Mouse (Mus musculus): ENCODE results near the gene Olfr1248. TPM values are rescaled to one million over a fixed set of nuclear protein-coding genes. Genes with fewer than 3 reads are reported as not detected.

The Olfr1248 gene
- not detected for polyA plus RNA-seq (2015; fragmentation: Illumina TruSeq; extraction: RNeasy Lipid Tissue Mini Kit (QIAGEN cat#74804); ENCODE audit: low read depth, low replicate concordance)

GRCm38 (mm10) chr2:89618145-89618544 is at the start of gene Olfr1248:
Gene Olfr1248, minus strand, starts transcription at chr2:89618245.

GRCm38 (mm10) chr2:89661367-89661766 is 43.3 kb upstream of the Olfr1248 start, which contains the start of gene Olfr1250:
Gene Olfr1250, minus strand, starts transcription at chr2:89661467.

GRCm38 (mm10) chr2:89634883-89635282 is 16.8 kb upstream of the Olfr1248 start, which contains the start of gene Olfr1249:
Gene Olfr1249, minus strand, starts transcription at chr2:89634983.

GRCm38 (mm10) chr2:89614030-89614429 is 4.0 kb downstream of the Olfr1248 start, which contains the start of gene Olfr1247:
Gene Olfr1247, minus strand, starts transcription at chr2:89614130.

GRCm38 (mm10) chr2:89593057-89593456 is 25.0 kb downstream of the Olfr1248 start, which contains the start of gene Olfr1246:
Gene Olfr1246, minus strand, starts transcription at chr2:89593157.

GRCm38 (mm10) chr2:89578347-89578746 is 39.7 kb downstream of the Olfr1248 start, which contains the start of gene Olfr1245:
Gene Olfr1245, minus strand, starts transcription at chr2:89578447.

Other genes with a start within 250 kb of the Olfr1248 start
- gene Olfr1238, start 208.6 kb downstream of the Olfr1248 start, polyA plus RNA-seq (2015; fragmentation: Illumina TruSeq; extraction: RNeasy Lipid Tissue Mini Kit (QIAGEN cat#74804); ENCODE audit: low read depth, low replicate concordance) = not detected
- gene Olfr1239, start 197.8 kb downstream of the Olfr1248 start, polyA plus RNA-seq (2015; fragmentation: Illumina TruSeq; extraction: RNeasy Lipid Tissue Mini Kit (QIAGEN cat#74804); ENCODE audit: low read depth, low replicate concordance) = not detected
- not detected for gene Olfr1240, start 175.2 kb downstream of the Olfr1248 start, polyA plus RNA-seq (2015; fragmentation: Illumina TruSeq; extraction: RNeasy Lipid Tissue Mini Kit (QIAGEN cat#74804); ENCODE audit: low read depth, low replicate concordance)
- gene Olfr1241, start 131.1 kb downstream of the Olfr1248 start, polyA plus RNA-seq (2015; fragmentation: Illumina TruSeq; extraction: RNeasy Lipid Tissue Mini Kit (QIAGEN cat#74804); ENCODE audit: low read depth, low replicate concordance) = not detected
- gene Olfr1242, start 119.9 kb downstream of the Olfr1248 start, polyA plus RNA-seq (2015; fragmentation: Illumina TruSeq; extraction: RNeasy Lipid Tissue Mini Kit (QIAGEN cat#74804); ENCODE audit: low read depth, low replicate concordance) = not detected
- not detected for gene Olfr1243, start 86.8 kb downstream of the Olfr1248 start, polyA plus RNA-seq (2015; fragmentation: Illumina TruSeq; extraction: RNeasy Lipid Tissue Mini Kit (QIAGEN cat#74804); ENCODE audit: low read depth, low replicate concordance)
- gene Olfr1245, start 39.8 kb downstream of the Olfr1248 start, polyA plus RNA-seq (2015; fragmentation: Illumina TruSeq; extraction: RNeasy Lipid Tissue Mini Kit (QIAGEN cat#74804); ENCODE audit: low read depth, low replicate concordance) = not detected
- not detected for gene Olfr1246, start 25.1 kb downstream of the Olfr1248 start, polyA plus RNA-seq (2015; fragmentation: Illumina TruSeq; extraction: RNeasy Lipid Tissue Mini Kit (QIAGEN cat#74804); ENCODE audit: low read depth, low replicate concordance)
- not detected for gene Olfr1247, start 4.1 kb downstream of the Olfr1248 start, polyA plus RNA-seq (2015; fragmentation: Illumina TruSeq; extraction: RNeasy Lipid Tissue Mini Kit (QIAGEN cat#74804); ENCODE audit: low read depth, low replicate concordance)
- not detected for gene Olfr1249, start 16.7 kb upstream of the Olfr1248 start, polyA plus RNA-seq (2015; fragmentation: Illumina TruSeq; extraction: RNeasy Lipid Tissue Mini Kit (QIAGEN cat#74804); ENCODE audit: low read depth, low replicate concordance)
- gene Olfr1250, start 43.2 kb upstream of the Olfr1248 start, polyA plus RNA-seq (2015; fragmentation: Illumina TruSeq; extraction: RNeasy Lipid Tissue Mini Kit (QIAGEN cat#74804); ENCODE audit: low read depth, low replicate concordance) = not detected
- gene Olfr1251, start 53.7 kb upstream of the Olfr1248 start, polyA plus RNA-seq (2015; fragmentation: Illumina TruSeq; extraction: RNeasy Lipid Tissue Mini Kit (QIAGEN cat#74804); ENCODE audit: low read depth, low replicate concordance) = not detected
- not detected for gene Olfr1252, start 106.8 kb upstream of the Olfr1248 start, polyA plus RNA-seq (2015; fragmentation: Illumina TruSeq; extraction: RNeasy Lipid Tissue Mini Kit (QIAGEN cat#74804); ENCODE audit: low read depth, low replicate concordance)
- not detected for gene Olfr1253, start 138.8 kb upstream of the Olfr1248 start, polyA plus RNA-seq (2015; fragmentation: Illumina TruSeq; extraction: RNeasy Lipid Tissue Mini Kit (QIAGEN cat#74804); ENCODE audit: low read depth, low replicate concordance)
- not detected for gene Olfr1254, start 175.4 kb upstream of the Olfr1248 start, polyA plus RNA-seq (2015; fragmentation: Illumina TruSeq; extraction: RNeasy Lipid Tissue Mini Kit (QIAGEN cat#74804); ENCODE audit: low read depth, low replicate concordance)
- not detected for gene Olfr1255, start 193.8 kb upstream of the Olfr1248 start, polyA plus RNA-seq (2015; fragmentation: Illumina TruSeq; extraction: RNeasy Lipid Tissue Mini Kit (QIAGEN cat#74804); ENCODE audit: low read depth, low replicate concordance)
- gene Olfr1256, start 223.3 kb upstream of the Olfr1248 start, polyA plus RNA-seq (2015; fragmentation: Illumina TruSeq; extraction: RNeasy Lipid Tissue Mini Kit (QIAGEN cat#74804); ENCODE audit: low read depth, low replicate concordance) = not detected
- gene Olfr48, start 230.0 kb upstream of the Olfr1248 start, polyA plus RNA-seq (2015; fragmentation: Illumina TruSeq; extraction: RNeasy Lipid Tissue Mini Kit (QIAGEN cat#74804); ENCODE audit: low read depth, low replicate concordance) = not detected